In genomic region chr5:25101126-25101523, GRCm38 (mm10) we compare ENCODE assay signal across 8 mouse cellular contexts. TPM values are rescaled to one million over a fixed set of nuclear protein-coding genes. Genes with fewer than 3 reads are reported as not detected.
DNase-seq lines count a peak whose midpoint lies in the region; ATAC-seq and TF ChIP-seq lines count a peak whose summit lies in the region.

No protein-coding gene starts in this region.

- H3K27me3 ChIP-seq in forebrain, embryonic 15.5 days: peaks cover 38% of the 10 kb centered on the region
- H3K27me3 ChIP-seq in hindbrain, embryonic 11.5 days (ENCODE audit: control insufficient read depth, insufficient read depth, low read length): peaks cover 33% of the 10 kb centered on the region
- peaks cover 39% of the 10 kb centered on the region for H3K27me3 ChIP-seq in limb, embryonic 14.5 days (ENCODE audit: control insufficient read depth, insufficient read depth, low read length)
- H3K27me3 ChIP-seq in midbrain, embryonic 12.5 days: peaks cover 59% of the 10 kb centered on the region
- peaks cover 8% of the 10 kb centered on the region; the same call in 1 of the 2 replicates for H3K27me3 ChIP-seq in stomach, embryonic 16.5 days (ENCODE audit: control insufficient read depth, insufficient read depth, low read length)

- no peaks in the 10 kb centered on the region for H3K9me3 ChIP-seq in forebrain, embryonic 15.5 days
- no peaks in the 10 kb centered on the region for H3K9me3 ChIP-seq in hindbrain, embryonic 11.5 days (ENCODE audit: control insufficient read depth, low read length)
- H3K9me3 ChIP-seq in limb, embryonic 14.5 days (ENCODE audit: control insufficient read depth, low read length): no peaks in the 10 kb centered on the region
- no peaks in the 10 kb centered on the region for H3K9me3 ChIP-seq in midbrain, embryonic 12.5 days
- no peaks in the 10 kb centered on the region for H3K9me3 ChIP-seq in stomach, embryonic 16.5 days (replicated peaks; ENCODE audit: control insufficient read depth, low read length)

- ATAC-seq in forebrain, embryonic 15.5 days (replicated peaks): 0 out of 2 replicates have a peak, but pooled peaks have one; percentile 25
- peak; percentile 62 for ATAC-seq in hindbrain, embryonic 11.5 days (ENCODE audit: low FRiP score)
- peak; percentile 62 for ATAC-seq in limb, embryonic 14.5 days (ENCODE audit: low FRiP score, low read depth)
- ATAC-seq in midbrain, embryonic 12.5 days (ENCODE audit: low FRiP score, low read depth): peak; percentile 39
- ATAC-seq in stomach, embryonic 16.5 days (ENCODE audit: insufficient read depth, low FRiP score): peak; percentile 63; the same call in 1 of the 2 replicates

- no peak; the same call in 1 of the 2 replicates for TF ChIP-seq CTCF in left cerebral cortex, adult 2 months (IDR thresholded peaks at IDR 0.05)

- H3K9ac ChIP-seq in forebrain, embryonic 15.5 days (replicated peaks): peak overlapping the region; percentile 31
- H3K9ac ChIP-seq in hindbrain, embryonic 11.5 days (ENCODE audit: low read depth, low read length): peak overlapping the region; percentile 21
- peak overlapping the region; percentile 60 for H3K9ac ChIP-seq in limb, embryonic 14.5 days (ENCODE audit: low read depth, low read length, severe bottlenecking)
- peak overlapping the region; percentile 59; the same call in 1 of the 2 replicates for H3K9ac ChIP-seq in midbrain, embryonic 12.5 days (replicated peaks)
- H3K9ac ChIP-seq in stomach, embryonic 16.5 days (ENCODE audit: low read length): peak overlapping the region; percentile 82

- peak overlapping the region; percentile 84 for H3K4me3 ChIP-seq in left cerebral cortex, adult 2 months
- peak overlapping the region; percentile 62 for H3K4me3 ChIP-seq in forebrain, embryonic 15.5 days
- H3K4me3 ChIP-seq in hindbrain, embryonic 11.5 days (ENCODE audit: low read depth, low read length): peak overlapping the region; percentile 50
- H3K4me3 ChIP-seq in limb, embryonic 14.5 days (replicated peaks; ENCODE audit: low read length): peak overlapping the region; percentile 56
- peak overlapping the region; percentile 59 for H3K4me3 ChIP-seq in midbrain, embryonic 12.5 days
- peak overlapping the region; percentile 70 for H3K4me3 ChIP-seq in stomach, embryonic 16.5 days (replicated peaks; ENCODE audit: low read length)

- intact Hi-C loops in left cerebral cortex, adult 2 months (cut with DNase I): loop anchor here (5.0 kb wide), 1 partner anchor 121 kb away; the partner anchor contains the start of genes E130116L18Rik and Galnt11

- peak overlapping the region; percentile 75 for H3K27ac ChIP-seq in left cerebral cortex, adult 2 months
- no peak overlapping the region for H3K27ac ChIP-seq in forebrain, embryonic 15.5 days (replicated peaks)
- no peak overlapping the region for H3K27ac ChIP-seq in hindbrain, embryonic 11.5 days (ENCODE audit: low read depth, low read length)
- H3K27ac ChIP-seq in limb, embryonic 14.5 days (replicated peaks; ENCODE audit: low read depth, low read length): no peak overlapping the region
- no peak overlapping the region for H3K27ac ChIP-seq in midbrain, embryonic 12.5 days (replicated peaks)
- peak overlapping the region; percentile 81 for H3K27ac ChIP-seq in stomach, embryonic 16.5 days (ENCODE audit: low read length)

- H3K4me1 ChIP-seq in forebrain, embryonic 15.5 days: peaks cover 21% of the 10 kb centered on the region
- peaks cover 2% of the 10 kb centered on the region for H3K4me1 ChIP-seq in hindbrain, embryonic 11.5 days (replicated peaks; ENCODE audit: control insufficient read depth, insufficient read depth, low read length)
- peaks cover 8% of the 10 kb centered on the region for H3K4me1 ChIP-seq in limb, embryonic 14.5 days (ENCODE audit: control insufficient read depth, insufficient read depth, low read length)
- peaks cover 24% of the 10 kb centered on the region for H3K4me1 ChIP-seq in midbrain, embryonic 12.5 days
- peaks cover 6% of the 10 kb centered on the region; the same call in 1 of the 2 replicates for H3K4me1 ChIP-seq in stomach, embryonic 16.5 days (ENCODE audit: control insufficient read depth, insufficient read depth, low read length)

- peak in 1 of 2 experiments; percentile 47 for DNase-seq in left cerebral cortex, adult 2 months (ENCODE audit: extremely low spot score in 1 of 2, low spot score in 2 of 2)
- DNase-seq in left cerebral cortex, adult 8-10 months (ENCODE audit: low spot score in 2 of 2): no peak
- DNase-seq in adrenal gland, adult 8-10 months: peak; percentile 77
- peak; percentile 63 for DNase-seq in hindbrain, embryonic 11.5 days (ENCODE audit: low spot score)
- DNase-seq in limb, embryonic 14.5 days (ENCODE audit: low spot score): no peak

- no peaks in the 10 kb centered on the region for H3K36me3 ChIP-seq in forebrain, embryonic 15.5 days
- no peaks in the 10 kb centered on the region for H3K36me3 ChIP-seq in hindbrain, embryonic 11.5 days (ENCODE audit: control insufficient read depth, insufficient read depth, low read length)
- no peaks in the 10 kb centered on the region for H3K36me3 ChIP-seq in limb, embryonic 14.5 days (ENCODE audit: control insufficient read depth, insufficient read depth, low read length)
- H3K36me3 ChIP-seq in midbrain, embryonic 12.5 days: no peaks in the 10 kb centered on the region
- H3K36me3 ChIP-seq in stomach, embryonic 16.5 days (ENCODE audit: control insufficient read depth, insufficient read depth, low read length): no peaks in the 10 kb centered on the region

- under 1% methylated on average over 25 of the region's 25 CpGs for WGBS in forebrain, embryonic 15.5 days
- under 1% methylated on average over 25 of the region's 25 CpGs for WGBS in hindbrain, embryonic 11.5 days
- WGBS in limb, embryonic 14.5 days: 2% methylated on average over 25 of the region's 25 CpGs
- under 1% methylated on average over 25 of the region's 25 CpGs for WGBS in midbrain, embryonic 12.5 days
- under 1% methylated on average over 25 of the region's 25 CpGs for WGBS in stomach, embryonic 16.5 days

- no peak for TF ChIP-seq POLR2A in limb, embryonic 14.5 days (IDR thresholded peaks at IDR 0.05; ENCODE audit: borderline replicate concordance, extremely low read depth, insufficient read depth, insufficient read length)

- peak overlapping the region; percentile 98 for H3K4me2 ChIP-seq in forebrain, embryonic 15.5 days (replicated peaks)
- peak overlapping the region; percentile 97 for H3K4me2 ChIP-seq in hindbrain, embryonic 11.5 days (replicated peaks; ENCODE audit: low read depth, low read length)
- peak overlapping the region; percentile 100 for H3K4me2 ChIP-seq in limb, embryonic 14.5 days (replicated peaks; ENCODE audit: low read depth, low read length, severe bottlenecking)
- peak overlapping the region; percentile 99 for H3K4me2 ChIP-seq in midbrain, embryonic 12.5 days (replicated peaks)
- peak overlapping the region; percentile 97 for H3K4me2 ChIP-seq in stomach, embryonic 16.5 days (ENCODE audit: low read depth, low read length)

RNA-seq across cellular contexts. Expression of gene Prkag2, which starts 0.7 kb away (rescaled TPM):
- total RNA-seq in left cerebral cortex, adult 2 months (2021): 100 to 1,000 TPM; 113 to 118 TPM
- total RNA-seq in left cerebral cortex, adult 8-10 months (2022): 100 to 1,000 TPM; 108 to 122 (median 112) TPM
- total RNA-seq in adrenal gland, adult 8-10 months (2022): 10 to 100 TPM; 30.7 to 56.0 (median 42.9) TPM
- polyA plus RNA-seq in forebrain, embryonic 15.5 days (2015; fragmentation: Nextera tagmentation; extraction: Ambion mirVana): 90.1 and 93.3 TPM in 2 replicates
- 56.7 and 57.3 TPM in 2 replicates for polyA plus RNA-seq in hindbrain, embryonic 11.5 days (2014; fragmentation: Nextera tagmentation; extraction: Ambion mirVana)
- 32.6 and 33.1 TPM in 2 replicates for polyA plus RNA-seq in limb, embryonic 14.5 days (2012; rRNA removed)
- 21.3 and 22.3 TPM in 2 replicates for polyA plus RNA-seq in limb, embryonic 14.5 days (2014; fragmentation: Nextera tagmentation; extraction: Ambion mirVana)
- 56.2 and 62.8 TPM in 2 replicates for polyA plus RNA-seq in midbrain, embryonic 12.5 days (2016; fragmentation: Nextera tagmentation; extraction: Ambion mirVana)
- 42.5 and 43.7 TPM in 2 replicates for polyA plus RNA-seq in stomach, embryonic 16.5 days (2015; fragmentation: Nextera tagmentation; extraction: Ambion mirVana)

Comparison
In these comparisons a context has a peak if more than half of its experiments do, and no peak if none do; other contexts are left out.
1. DNase-seq: peak in adrenal gland, adult 8-10 months (single experiment) and hindbrain, embryonic 11.5 days (single experiment); none in left cerebral cortex, adult 8-10 months (0 of 2) and limb, embryonic 14.5 days (single experiment).
2. H3K27ac ChIP-seq: peak in left cerebral cortex, adult 2 months (single experiment) and stomach, embryonic 16.5 days (single experiment); none in forebrain, embryonic 15.5 days (single experiment), hindbrain, embryonic 11.5 days (single experiment), limb, embryonic 14.5 days (single experiment) and midbrain, embryonic 12.5 days (single experiment).
3. H3K9ac ChIP-seq: peak in every context shown above with its lines; median percentile 82 in stomach, embryonic 16.5 days; 60 in limb, embryonic 14.5 days; 59 in midbrain, embryonic 12.5 days; 31 in forebrain, embryonic 15.5 days; 21 in hindbrain, embryonic 11.5 days.
4. Peak in every context shown above with its lines, with median percentiles within 50 percentile points of each other: H3K4me3 ChIP-seq, ATAC-seq and H3K4me2 ChIP-seq.